8 mouse cellular contexts compared by ENCODE assay signal in genomic region chr12:41487005-41487404, GRCm38 (mm10). TPM values are rescaled to one million over a fixed set of nuclear protein-coding genes. Genes with fewer than 3 reads are reported as not detected.
A peak's percentile ranks its signal among the peaks of the same experiment; 100 is the strongest.
DNase-seq lines count a peak whose midpoint lies in the region; ATAC-seq and TF ChIP-seq lines count a peak whose summit lies in the region.

No protein-coding gene starts in this region.

- WGBS in forebrain, embryonic 12.5 days = 23% methylated on average over 5 of the region's 5 CpGs
- 18% methylated on average over 5 of the region's 5 CpGs for WGBS in forebrain, embryonic 16.5 days
- 34% methylated on average over 5 of the region's 5 CpGs for WGBS in liver, adult 2 months
- 24% methylated on average over 5 of the region's 5 CpGs for WGBS in liver, embryonic 11.5 days
- 25% methylated on average over 5 of the region's 5 CpGs for WGBS in embryonic facial prominence, embryonic 14.5 days
- 28% methylated on average over 5 of the region's 5 CpGs for WGBS in neural tube, embryonic 14.5 days

- TF ChIP-seq POLR2A in liver, adult 2 months (IDR thresholded peaks at IDR 0.05; ENCODE audit: extremely low read depth, insufficient read depth, low read length) = no peak

- no peak overlapping the region for H3K4me3 ChIP-seq in forebrain, embryonic 12.5 days (replicated peaks)
- no peak overlapping the region for H3K4me3 ChIP-seq in forebrain, embryonic 16.5 days (replicated peaks; ENCODE audit: low read length)
- H3K4me3 ChIP-seq in liver, adult 2 months (ENCODE audit: insufficient read depth, low read depth, low read length) = peak overlapping the region; percentile 33; the same call in 1 of the 2 replicates
- no peak overlapping the region for H3K4me3 ChIP-seq in liver, embryonic 11.5 days (ENCODE audit: low read depth, low read length)
- no peak overlapping the region for H3K4me3 ChIP-seq in embryonic facial prominence, embryonic 14.5 days (ENCODE audit: low read depth, low read length)
- no peak overlapping the region for H3K4me3 ChIP-seq in neural tube, embryonic 14.5 days (ENCODE audit: low read depth, low read length)

- no peaks in the 10 kb centered on the region for H3K36me3 ChIP-seq in forebrain, embryonic 12.5 days (replicated peaks)
- no peaks in the 10 kb centered on the region for H3K36me3 ChIP-seq in forebrain, embryonic 16.5 days (ENCODE audit: control insufficient read depth, insufficient read depth)
- no peaks in the 10 kb centered on the region for H3K36me3 ChIP-seq in liver, adult 2 months (ENCODE audit: control insufficient read depth, insufficient read depth, low read length)
- H3K36me3 ChIP-seq in liver, embryonic 11.5 days (ENCODE audit: control insufficient read depth, insufficient read depth, low read length) = no peaks in the 10 kb centered on the region
- H3K36me3 ChIP-seq in embryonic facial prominence, embryonic 14.5 days (ENCODE audit: control insufficient read depth, insufficient read depth, low read length) = no peaks in the 10 kb centered on the region
- H3K36me3 ChIP-seq in neural tube, embryonic 14.5 days (ENCODE audit: control insufficient read depth, insufficient read depth, low read length) = no peaks in the 10 kb centered on the region

- no peaks in the 10 kb centered on the region for H3K79me2 ChIP-seq in liver, adult 2 months (ENCODE audit: control insufficient read depth, insufficient read depth, low read length)

- no peak overlapping the region for H3K4me2 ChIP-seq in forebrain, embryonic 12.5 days
- H3K4me2 ChIP-seq in forebrain, embryonic 16.5 days (ENCODE audit: low read length) = no peak overlapping the region
- H3K4me2 ChIP-seq in liver, embryonic 11.5 days = no peak overlapping the region
- no peak overlapping the region for H3K4me2 ChIP-seq in embryonic facial prominence, embryonic 14.5 days (ENCODE audit: low read depth, low read length)
- no peak overlapping the region for H3K4me2 ChIP-seq in neural tube, embryonic 14.5 days (ENCODE audit: low read depth, low read length)

- no peaks in the 10 kb centered on the region for H3K27me3 ChIP-seq in forebrain, embryonic 12.5 days
- no peaks in the 10 kb centered on the region for H3K27me3 ChIP-seq in forebrain, embryonic 16.5 days (replicated peaks; ENCODE audit: control insufficient read depth, insufficient read depth, low read length)
- H3K27me3 ChIP-seq in liver, adult 2 months (ENCODE audit: control insufficient read depth, insufficient read depth, low read length) = no peaks in the 10 kb centered on the region
- no peaks in the 10 kb centered on the region for H3K27me3 ChIP-seq in liver, embryonic 11.5 days (replicated peaks; ENCODE audit: control insufficient read depth, insufficient read depth, low read length)
- no peaks in the 10 kb centered on the region for H3K27me3 ChIP-seq in embryonic facial prominence, embryonic 14.5 days (replicated peaks; ENCODE audit: control insufficient read depth, insufficient read depth, low read length)
- H3K27me3 ChIP-seq in neural tube, embryonic 14.5 days (ENCODE audit: control insufficient read depth, insufficient read depth, low read length) = no peaks in the 10 kb centered on the region

- no peak overlapping the region for H3K9ac ChIP-seq in forebrain, embryonic 12.5 days
- H3K9ac ChIP-seq in forebrain, embryonic 16.5 days (replicated peaks; ENCODE audit: low read depth, low read length) = no peak overlapping the region
- H3K9ac ChIP-seq in liver, adult 2 months (ENCODE audit: low read depth, low read length) = no peak overlapping the region
- no peak overlapping the region for H3K9ac ChIP-seq in liver, embryonic 11.5 days (ENCODE audit: low read depth, low read length)
- no peak overlapping the region for H3K9ac ChIP-seq in embryonic facial prominence, embryonic 14.5 days (ENCODE audit: low read depth, low read length)
- H3K9ac ChIP-seq in neural tube, embryonic 14.5 days (replicated peaks; ENCODE audit: low read depth, low read length) = no peak overlapping the region

- peak; percentile 55 for TF ChIP-seq CTCF in liver, adult 2 months (IDR thresholded peaks at IDR 0.05; ENCODE audit: low read depth, low read length)

- no peak overlapping the region for H3K27ac ChIP-seq in forebrain, embryonic 12.5 days
- no peak overlapping the region for H3K27ac ChIP-seq in forebrain, embryonic 16.5 days (ENCODE audit: low read length)
- H3K27ac ChIP-seq in liver, adult 2 months (replicated peaks; ENCODE audit: insufficient read depth, low read depth, low read length) = no peak overlapping the region
- H3K27ac ChIP-seq in liver, embryonic 11.5 days (ENCODE audit: low read depth, low read length) = no peak overlapping the region
- no peak overlapping the region for H3K27ac ChIP-seq in embryonic facial prominence, embryonic 14.5 days (replicated peaks; ENCODE audit: low read depth, low read length)
- H3K27ac ChIP-seq in neural tube, embryonic 14.5 days (ENCODE audit: low read depth, low read length) = no peak overlapping the region

- ATAC-seq in forebrain, embryonic 12.5 days (ENCODE audit: low FRiP score) = 0 out of 2 replicates have a peak, but pooled peaks have one; percentile 27
- no peak for ATAC-seq in forebrain, embryonic 16.5 days
- no peak for ATAC-seq in liver, embryonic 11.5 days (replicated peaks; ENCODE audit: low FRiP score)
- ATAC-seq in embryonic facial prominence, embryonic 14.5 days (ENCODE audit: low read depth) = 0 out of 2 replicates have a peak, but pooled peaks have one; percentile 34
- ATAC-seq in neural tube, embryonic 14.5 days (ENCODE audit: low read depth) = peak; percentile 39; the same call in 1 of the 2 replicates

- DNase-seq in liver, adult 2 months (ENCODE audit: extremely low read depth, low read depth, low spot score) = peak; percentile 48
- no peak for DNase-seq in liver, embryonic 11.5 days (ENCODE audit: low spot score)
- peak; percentile 9 for DNase-seq in T-cell, adult 2 months (ENCODE audit: low spot score)
- DNase-seq in embryonic facial prominence, embryonic 14.5 days (ENCODE audit: low spot score) = peak; percentile 63
- DNase-seq in left cerebral cortex, adult 8-10 months (ENCODE audit: low spot score in 2 of 2) = no peak

- peaks cover 24% of the 10 kb centered on the region for H3K4me1 ChIP-seq in forebrain, embryonic 12.5 days
- 0 out of 2 replicates have a peak, but pooled peaks cover 6% of the 10 kb centered on the region for H3K4me1 ChIP-seq in forebrain, embryonic 16.5 days (replicated peaks; ENCODE audit: control insufficient read depth, insufficient read depth, low read length)
- H3K4me1 ChIP-seq in liver, adult 2 months (ENCODE audit: control insufficient read depth, insufficient read depth, low read length) = peaks cover 2% of the 10 kb centered on the region
- no peaks in the 10 kb centered on the region for H3K4me1 ChIP-seq in liver, embryonic 11.5 days (replicated peaks; ENCODE audit: control insufficient read depth, insufficient read depth, low read length)
- no peaks in the 10 kb centered on the region for H3K4me1 ChIP-seq in embryonic facial prominence, embryonic 14.5 days (ENCODE audit: control insufficient read depth, insufficient read depth, low read length)
- H3K4me1 ChIP-seq in neural tube, embryonic 14.5 days (ENCODE audit: control insufficient read depth, insufficient read depth, low read length) = 0 out of 2 replicates have a peak, but pooled peaks cover 3% of the 10 kb centered on the region

- no peaks in the 10 kb centered on the region for H3K9me3 ChIP-seq in forebrain, embryonic 12.5 days
- H3K9me3 ChIP-seq in forebrain, embryonic 16.5 days (ENCODE audit: control insufficient read depth, low read length) = no peaks in the 10 kb centered on the region
- no peaks in the 10 kb centered on the region for H3K9me3 ChIP-seq in liver, embryonic 11.5 days (ENCODE audit: control insufficient read depth, low read length)
- no peaks in the 10 kb centered on the region for H3K9me3 ChIP-seq in embryonic facial prominence, embryonic 14.5 days (ENCODE audit: control insufficient read depth, low read length)
- no peaks in the 10 kb centered on the region for H3K9me3 ChIP-seq in neural tube, embryonic 14.5 days (ENCODE audit: control insufficient read depth, low read length)

RNA-seq across cellular contexts. Expression of gene Lrrn3, which starts 0.8 kb away (rescaled TPM):
- polyA plus RNA-seq in forebrain, embryonic 12.5 days (2016; fragmentation: Nextera tagmentation; extraction: Ambion mirVana) = 37.1 and 40.1 TPM in 2 replicates
- polyA plus RNA-seq in forebrain, embryonic 16.5 days (2015; fragmentation: Nextera tagmentation; extraction: Ambion mirVana) = 87.2 and 88.1 TPM in 2 replicates
- total RNA-seq in liver, adult 2 months (2014; rRNA removed) = 1.0 and 1.3 TPM in 2 replicates
- polyA plus RNA-seq in liver, adult 2 months (2012; rRNA removed) = 0.13 and 0.15 TPM in 2 replicates
- 6.0 and 7.3 TPM in 2 replicates for polyA plus RNA-seq in liver, embryonic 11.5 days (2014; fragmentation: Nextera tagmentation; extraction: Ambion mirVana)
- polyA plus RNA-seq in embryonic facial prominence, embryonic 14.5 days (2014; fragmentation: Nextera tagmentation; extraction: Ambion mirVana) = 11.3 and 14.5 TPM in 2 replicates
- polyA plus RNA-seq in neural tube, embryonic 14.5 days (2014; fragmentation: Nextera tagmentation; extraction: Ambion mirVana) = 115 and 117 TPM in 2 replicates
- total RNA-seq in left cerebral cortex, adult 8-10 months (2022) = 10 to 100 TPM; 48.4 to 61.5 (median 53.5) TPM

Comparison
In these comparisons a context has a peak if more than half of its experiments do, and no peak if none do; other contexts are left out.
1. ATAC-seq: peak in forebrain, embryonic 12.5 days (single experiment), embryonic facial prominence, embryonic 14.5 days (single experiment) and neural tube, embryonic 14.5 days (single experiment); none in forebrain, embryonic 16.5 days (single experiment) and liver, embryonic 11.5 days (single experiment).
2. DNase-seq: peak in liver, adult 2 months (single experiment), T-cell, adult 2 months (single experiment) and embryonic facial prominence, embryonic 14.5 days (single experiment); none in liver, embryonic 11.5 days (single experiment) and left cerebral cortex, adult 8-10 months (0 of 2).